Mouse (Mus musculus): ENCODE measurements around the gene Fbxw7. TPM values are rescaled to one million over a fixed set of nuclear protein-coding genes. Genes with fewer than 3 reads are reported as not detected.

Fbxw7 gene
- polyA plus RNA-seq, 1 experiment from 2014 or later = 8.9 TPM

- WGBS = 76% methylated on average over 1 of the region's 1 CpGs
- Histone ChIP-seq H3K36me3 (0 out of 2 replicates have a peak, but pooled peaks cover 5% of the 10 kb centered on the region), H3K9me3 (replicated peaks) (no peaks in the 10 kb centered on the region), H3K4me1 (0 out of 2 replicates have a peak, but pooled peaks cover 4% of the 10 kb centered on the region), H3K27me3 (ENCODE audit: low read depth, poor library complexity, severe bottlenecking) (no peaks in the 10 kb centered on the region), H3K27ac (replicated peaks) (no peak overlapping the region), H3K4me3 (no peak overlapping the region)
- no peak for DNase-seq (ENCODE audit: low spot score)
Measured at GRCm38 (mm10) chr3:84867434-84867975, 52.4 kb downstream of the Fbxw7 start.

GRCm38 (mm10) chr3:84867991-84868390 lies 52.9 kb downstream of the Fbxw7 start:
- Histone ChIP-seq H3K36me3 (0 out of 2 replicates have a peak, but pooled peaks cover 5% of the 10 kb centered on the region), H3K9me3 (replicated peaks) (no peaks in the 10 kb centered on the region), H3K4me1 (0 out of 2 replicates have a peak, but pooled peaks cover 4% of the 10 kb centered on the region), H3K4me3 (no peak overlapping the region), H3K27ac (replicated peaks) (no peak overlapping the region), H3K27me3 (ENCODE audit: low read depth, poor library complexity, severe bottlenecking) (no peaks in the 10 kb centered on the region)
- DNase-seq (ENCODE audit: low spot score) = no peak
- 45% methylated on average over 1 of the region's 1 CpGs for WGBS

- Histone ChIP-seq H3K27me3 (ENCODE audit: low read depth, poor library complexity, severe bottlenecking) (no peaks in the 10 kb centered on the region), H3K9me3 (replicated peaks) (no peaks in the 10 kb centered on the region), H3K27ac (replicated peaks) (no peak overlapping the region), H3K36me3 (0 out of 2 replicates have a peak, but pooled peaks cover 5% of the 10 kb centered on the region), H3K4me1 (0 out of 2 replicates have a peak, but pooled peaks cover 4% of the 10 kb centered on the region), H3K4me3 (no peak overlapping the region)
- DNase-seq (ENCODE audit: low spot score) = no peak
Measured at GRCm38 (mm10) chr3:84870126-84870525, 55.1 kb downstream of the Fbxw7 start.

- H3K36me3 ChIP-seq = 0 out of 2 replicates have a peak, but pooled peaks cover 5% of the 10 kb centered on the region
- no peak for DNase-seq (ENCODE audit: low spot score)
- no peak overlapping the region for H3K4me3 ChIP-seq
- H3K9me3 ChIP-seq (replicated peaks) = no peaks in the 10 kb centered on the region
- no peak overlapping the region for H3K27ac ChIP-seq (replicated peaks)
- no peaks in the 10 kb centered on the region for H3K4me1 ChIP-seq
- no peaks in the 10 kb centered on the region for H3K27me3 ChIP-seq (ENCODE audit: low read depth, poor library complexity, severe bottlenecking)
- 89% methylated on average over 9 of the region's 9 CpGs for WGBS
Measured at GRCm38 (mm10) chr3:84875306-84875705, 60.2 kb downstream of the Fbxw7 start.

- 84% methylated on average over 4 of the region's 4 CpGs for WGBS
Measured at GRCm38 (mm10) chr3:84876211-84876610, 61.1 kb downstream of the Fbxw7 start.

GRCm38 (mm10) chr3:84883817-84884483 lies 68.9 kb downstream of the Fbxw7 start:
- no peak overlapping the region for H3K27ac ChIP-seq (replicated peaks)
- WGBS = 75% methylated on average over 11 of the region's 11 CpGs
- no peak overlapping the region for H3K4me3 ChIP-seq
- DNase-seq (ENCODE audit: low spot score) = no peak
- H3K9me3 ChIP-seq (replicated peaks) = no peaks in the 10 kb centered on the region
- no peaks in the 10 kb centered on the region for H3K27me3 ChIP-seq (ENCODE audit: low read depth, poor library complexity, severe bottlenecking)
- 0 out of 2 replicates have a peak, but pooled peaks cover 10% of the 10 kb centered on the region for H3K4me1 ChIP-seq
- no peaks in the 10 kb centered on the region for H3K36me3 ChIP-seq

More at GRCm38 (mm10) chr3:84876211-84876610, 61.1 kb downstream of the Fbxw7 start:
- no peak for DNase-seq (ENCODE audit: low spot score)
- H3K36me3 ChIP-seq = 0 out of 2 replicates have a peak, but pooled peaks cover 5% of the 10 kb centered on the region
- H3K9me3 ChIP-seq (replicated peaks) = no peaks in the 10 kb centered on the region
- no peak overlapping the region for H3K27ac ChIP-seq (replicated peaks)
- no peak overlapping the region for H3K4me3 ChIP-seq
- no peaks in the 10 kb centered on the region for H3K4me1 ChIP-seq
- no peaks in the 10 kb centered on the region for H3K27me3 ChIP-seq (ENCODE audit: low read depth, poor library complexity, severe bottlenecking)

GRCm38 (mm10) chr3:84889648-84890047 lies 74.6 kb downstream of the Fbxw7 start:
- Histone ChIP-seq H3K9me3 (replicated peaks) (no peaks in the 10 kb centered on the region), H3K36me3 (no peaks in the 10 kb centered on the region; the same call in 1 of the 2 replicates), H3K27me3 (ENCODE audit: low read depth, poor library complexity, severe bottlenecking) (no peaks in the 10 kb centered on the region), H3K27ac (replicated peaks) (no peak overlapping the region), H3K4me1 (0 out of 2 replicates have a peak, but pooled peaks cover 5% of the 10 kb centered on the region), H3K4me3 (no peak overlapping the region)
- WGBS = 79% methylated on average over 1 of the region's 1 CpGs
- DNase-seq (ENCODE audit: low spot score) = no peak

GRCm38 (mm10) chr3:84890983-84891382 lies 75.9 kb downstream of the Fbxw7 start:
- Histone ChIP-seq H3K27me3 (ENCODE audit: low read depth, poor library complexity, severe bottlenecking) (no peaks in the 10 kb centered on the region), H3K9me3 (replicated peaks) (no peaks in the 10 kb centered on the region), H3K4me3 (no peak overlapping the region), H3K4me1 (no peaks in the 10 kb centered on the region), H3K36me3 (no peaks in the 10 kb centered on the region; the same call in 1 of the 2 replicates), H3K27ac (replicated peaks) (no peak overlapping the region)
- WGBS = 94% methylated on average over 5 of the region's 5 CpGs
- DNase-seq (ENCODE audit: low spot score) = no peak

GRCm38 (mm10) chr3:84897952-84898351 lies 82.9 kb downstream of the Fbxw7 start:
- H3K4me1 ChIP-seq = no peaks in the 10 kb centered on the region
- H3K36me3 ChIP-seq = no peaks in the 10 kb centered on the region
- H3K4me3 ChIP-seq = no peak overlapping the region
- no peaks in the 10 kb centered on the region for H3K9me3 ChIP-seq (replicated peaks)
- no peak for DNase-seq (ENCODE audit: low spot score)
- no peaks in the 10 kb centered on the region for H3K27me3 ChIP-seq (ENCODE audit: low read depth, poor library complexity, severe bottlenecking)
- no peak overlapping the region for H3K27ac ChIP-seq (replicated peaks)
- 92% methylated on average over 8 of the region's 8 CpGs for whole genome bisulfite sequencing

GRCm38 (mm10) chr3:84906528-84906927 lies 91.5 kb downstream of the Fbxw7 start:
- H3K27ac ChIP-seq (replicated peaks) = no peak overlapping the region
- H3K27me3 ChIP-seq (ENCODE audit: low read depth, poor library complexity, severe bottlenecking) = no peaks in the 10 kb centered on the region
- WGBS = 31% methylated on average over 1 of the region's 1 CpGs
- DNase-seq (ENCODE audit: low spot score) = no peak
- H3K4me1 ChIP-seq = peaks cover 6% of the 10 kb centered on the region; the same call in 1 of the 2 replicates
- no peak overlapping the region for H3K4me3 ChIP-seq
- H3K9me3 ChIP-seq (replicated peaks) = no peaks in the 10 kb centered on the region
- peaks cover 8% of the 10 kb centered on the region for H3K36me3 ChIP-seq

- 75% methylated on average over 1 of the region's 1 CpGs for WGBS
- no peak for DNase-seq (ENCODE audit: low spot score)
- Histone ChIP-seq H3K4me1 (peaks cover 3% of the 10 kb centered on the region; the same call in 1 of the 2 replicates), H3K4me3 (no peak overlapping the region), H3K9me3 (replicated peaks) (no peaks in the 10 kb centered on the region), H3K27ac (replicated peaks) (no peak overlapping the region), H3K27me3 (ENCODE audit: low read depth, poor library complexity, severe bottlenecking) (no peaks in the 10 kb centered on the region), H3K36me3 (no peaks in the 10 kb centered on the region)
Measured at GRCm38 (mm10) chr3:84914284-84914683, 99.2 kb downstream of the Fbxw7 start.

GRCm38 (mm10) chr3:84917903-84918679 lies 103.0 kb downstream of the Fbxw7 start:
- H3K27me3 ChIP-seq (ENCODE audit: low read depth, poor library complexity, severe bottlenecking) = no peaks in the 10 kb centered on the region
- DNase-seq (ENCODE audit: low spot score) = no peak
- H3K9me3 ChIP-seq (replicated peaks) = no peaks in the 10 kb centered on the region
- WGBS = 90% methylated on average over 9 of the region's 9 CpGs
- no peaks in the 10 kb centered on the region for H3K4me1 ChIP-seq
- no peak overlapping the region for H3K4me3 ChIP-seq
- H3K36me3 ChIP-seq = no peaks in the 10 kb centered on the region
- H3K27ac ChIP-seq (replicated peaks) = no peak overlapping the region

All from midbrain, embryonic 10.5 days (tissue).